Mouse (Mus musculus) ES-Bruce4 (cell line): ENCODE measurements around the gene Ndrg3. TPM values are rescaled to one million over a fixed set of nuclear protein-coding genes. Genes with fewer than 3 reads are reported as not detected.
"Not testable (repeated sequence)": the region's sequence is repeated elsewhere in the genome, so short reads cannot be mapped to it uniquely, and the experiment has no call there.

Source experiments
- H3K27ac ChIP-seq: 2 replicates; pipeline ENCODE4 v1.5.1; 2012; ENCODE audit warnings: low read length, inconsistent platforms; ENCODE audit not compliant: insufficient read depth
- H3K27me3 ChIP-seq: 2 replicates; pipeline ENCODE4 v1.6.1; 2012; ENCODE audit warnings: mild to moderate bottlenecking, low read length, inconsistent platforms; ENCODE audit not compliant: control insufficient read depth, poor library complexity, insufficient read depth, severe bottlenecking
- H3K36me3 ChIP-seq: 2 replicates; pipeline ENCODE4 v1.6.1; 2012; ENCODE audit warnings: inconsistent platforms, mild to moderate bottlenecking, low read length, moderate library complexity; ENCODE audit not compliant: control insufficient read depth, poor library complexity, insufficient read depth, severe bottlenecking
- H3K4me1 ChIP-seq: one replicate; pipeline ENCODE4 v1.8.1; 2011; ENCODE audit warnings: low read length; ENCODE audit not compliant: control insufficient read depth, insufficient read depth
- H3K4me3 ChIP-seq: 2 replicates; pipeline ENCODE4 v1.5.1; 2011; ENCODE audit warnings: low read depth, mild to moderate bottlenecking, low read length
- H3K9ac ChIP-seq: 2 replicates; pipeline ENCODE4 v1.6.1; 2012; ENCODE audit warnings: low read depth, mild to moderate bottlenecking, inconsistent platforms; ENCODE audit not compliant: poor library complexity, severe bottlenecking
- H3K9me3 ChIP-seq: replicated peaks from 2 replicates; pipeline ENCODE4 v1.6.1; 2012; ENCODE audit warnings: mild to moderate bottlenecking, low read length, inconsistent platforms; ENCODE audit not compliant: control insufficient read depth, poor library complexity, insufficient read depth, severe bottlenecking
- CTCF ChIP-seq: IDR thresholded peaks from one replicate; pipeline ENCODE4 v1.8.1; 2011; ENCODE audit warnings: low read depth, low read length
- EP300 ChIP-seq: IDR thresholded peaks from 2 replicates; pipeline ENCODE4 v1.6.1; 2011; ENCODE audit warnings: low read depth, low read length; ENCODE audit not compliant: insufficient read depth
- POLR2A ChIP-seq: IDR thresholded peaks from one replicate; pipeline ENCODE4 v1.8.1; 2011; ENCODE audit warnings: low read length; ENCODE audit not compliant: insufficient read depth
- polyA plus RNA-seq: library from polyadenylated mRNA; stranded (reverse); fragments of >200 nt; gene quantifications from 2 replicates; pipeline ENCODE4 v1.2.4, GENCODE M21; 2011; ENCODE audit warnings: low read depth; ENCODE audit not compliant: missing spikeins, insufficient read depth, insufficient read length

Ndrg3 gene
- polyA plus RNA-seq, 1 experiment, result 56.8 TPM

GRCm38 (mm10) chr2:156928606-156929005 is 63.2 kb downstream of the Ndrg3 start:
- TF ChIP-seq EP300 (no peak), POLR2A (no peak), CTCF (no peak)
- H3K27me3 ChIP-seq, result no peaks in the 10 kb centered on the region
- H3K27ac ChIP-seq, result no peak overlapping the region
- H3K9ac ChIP-seq, result no peak overlapping the region
- H3K4me3 ChIP-seq, result no peak overlapping the region
- no peaks in the 10 kb centered on the region for H3K9me3 ChIP-seq
- no peaks in the 10 kb centered on the region for H3K36me3 ChIP-seq
- H3K4me1 ChIP-seq, result no peaks in the 10 kb centered on the region

GRCm38 (mm10) chr2:156927663-156928062 is 64.2 kb downstream of the Ndrg3 start:
- Histone ChIP-seq H3K27ac (no peak overlapping the region), H3K4me1 (no peaks in the 10 kb centered on the region), H3K27me3 (no peaks in the 10 kb centered on the region), H3K9ac (no peak overlapping the region), H3K36me3 (no peaks in the 10 kb centered on the region), H3K4me3 (no peak overlapping the region), H3K9me3 (no peaks in the 10 kb centered on the region)
- TF ChIP-seq EP300 (no peak), POLR2A (no peak), CTCF (no peak)

GRCm38 (mm10) chr2:156925611-156926010 is 66.2 kb downstream of the Ndrg3 start:
- not testable (repeated sequence) for H3K4me1 ChIP-seq, H3K4me3 ChIP-seq, H3K27ac ChIP-seq, H3K36me3 ChIP-seq, H3K9me3 ChIP-seq, H3K27me3 ChIP-seq, H3K9ac ChIP-seq

GRCm38 (mm10) chr2:156925075-156925474 is 66.8 kb downstream of the Ndrg3 start:
- not testable (repeated sequence) for H3K4me1 ChIP-seq, H3K27me3 ChIP-seq, H3K36me3 ChIP-seq, H3K4me3 ChIP-seq, H3K9me3 ChIP-seq, H3K9ac ChIP-seq, H3K27ac ChIP-seq

GRCm38 (mm10) chr2:156924210-156924898 is 67.5 kb downstream of the Ndrg3 start:
- Histone ChIP-seq H3K27me3 (no peaks in the 10 kb centered on the region), H3K9ac (no peak overlapping the region), H3K36me3 (no peaks in the 10 kb centered on the region), H3K4me3 (no peak overlapping the region), H3K27ac (no peak overlapping the region), H3K9me3 (no peaks in the 10 kb centered on the region), H3K4me1 (no peaks in the 10 kb centered on the region)
- TF ChIP-seq POLR2A (no peak), EP300 (no peak), CTCF (no peak)

GRCm38 (mm10) chr2:156923057-156923456 is 68.8 kb downstream of the Ndrg3 start:
- no peak for TF ChIP-seq POLR2A
- TF ChIP-seq EP300, result no peak
- no peak for TF ChIP-seq CTCF
- Histone ChIP-seq H3K27ac (no peak overlapping the region), H3K4me1 (no peaks in the 10 kb centered on the region), H3K36me3 (no peaks in the 10 kb centered on the region), H3K27me3 (no peaks in the 10 kb centered on the region), H3K9ac (no peak overlapping the region), H3K9me3 (no peaks in the 10 kb centered on the region), H3K4me3 (no peak overlapping the region)

GRCm38 (mm10) chr2:156919796-156920195 is 72.1 kb downstream of the Ndrg3 start:
- no peaks in the 10 kb centered on the region for H3K4me1 ChIP-seq
- no peaks in the 10 kb centered on the region for H3K9me3 ChIP-seq
- H3K27me3 ChIP-seq, result no peaks in the 10 kb centered on the region
- H3K9ac ChIP-seq, result no peak overlapping the region
- TF ChIP-seq EP300 (no peak), POLR2A (no peak), CTCF (no peak)
- no peaks in the 10 kb centered on the region for H3K36me3 ChIP-seq
- H3K4me3 ChIP-seq, result no peak overlapping the region
- H3K27ac ChIP-seq, result no peak overlapping the region

GRCm38 (mm10) chr2:156919191-156919590 is 72.7 kb downstream of the Ndrg3 start:
- not testable (repeated sequence) for H3K27me3 ChIP-seq, H3K9ac ChIP-seq, H3K27ac ChIP-seq, H3K4me1 ChIP-seq, H3K36me3 ChIP-seq, H3K9me3 ChIP-seq, H3K4me3 ChIP-seq
